Mouse (Mus musculus) erythroid progenitor cell, adult 5-6 weeks (primary cell): ENCODE measurements around the gene Matn4. TPM values are rescaled to one million over a fixed set of nuclear protein-coding genes. Genes with fewer than 3 reads are reported as not detected.

Experiments
- ATAC-seq: replicated peaks from 2 replicates; pipeline ENCODE4 v1.8.0; 2016; ENCODE audit warnings: moderate number of reproducible peaks, mild to moderate bottlenecking, moderate TSS enrichment, inconsistent platforms; ENCODE audit not compliant: poor library complexity, low FRiP score, severe bottlenecking
- total RNA-seq, 2 experiments: library from RNA; stranded (forward) in 1 of 2; stranded (reverse) in 1 of 2; fragments of 150-400 nt in 1 of 2; fragments of 186-747, 209-891 nt in 1 of 2; gene quantifications; 2 replicates each; pipeline versions ENCODE4 v1.2.3 to v1.2.4; 2015 to 2017; ENCODE audit warnings: low replicate concordance in 2 of 2

Matn4 gene
- total RNA-seq, 2 experiments from 2014 or later = not detected

DNA sequence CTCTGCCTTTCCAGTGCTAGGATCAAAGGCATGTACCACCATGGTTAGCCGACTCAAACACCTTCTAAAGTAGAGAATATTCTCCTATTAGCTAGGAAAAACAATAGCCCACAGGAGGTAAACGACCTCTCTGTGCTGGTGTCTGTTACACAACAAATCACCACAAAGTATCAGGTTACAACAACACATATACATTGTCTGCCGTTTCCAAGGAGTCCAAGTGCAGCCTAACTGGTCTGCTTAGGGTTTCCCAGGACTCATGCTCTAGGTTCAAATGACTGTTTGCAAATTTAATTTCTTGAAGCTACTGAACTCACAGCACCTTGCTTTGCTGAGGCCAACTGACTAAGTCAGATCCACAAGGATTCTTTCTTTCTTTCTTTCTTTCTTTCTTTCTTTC is 14.5 kb upstream of the Matn4 start:
- ATAC-seq = no peak

DNA sequence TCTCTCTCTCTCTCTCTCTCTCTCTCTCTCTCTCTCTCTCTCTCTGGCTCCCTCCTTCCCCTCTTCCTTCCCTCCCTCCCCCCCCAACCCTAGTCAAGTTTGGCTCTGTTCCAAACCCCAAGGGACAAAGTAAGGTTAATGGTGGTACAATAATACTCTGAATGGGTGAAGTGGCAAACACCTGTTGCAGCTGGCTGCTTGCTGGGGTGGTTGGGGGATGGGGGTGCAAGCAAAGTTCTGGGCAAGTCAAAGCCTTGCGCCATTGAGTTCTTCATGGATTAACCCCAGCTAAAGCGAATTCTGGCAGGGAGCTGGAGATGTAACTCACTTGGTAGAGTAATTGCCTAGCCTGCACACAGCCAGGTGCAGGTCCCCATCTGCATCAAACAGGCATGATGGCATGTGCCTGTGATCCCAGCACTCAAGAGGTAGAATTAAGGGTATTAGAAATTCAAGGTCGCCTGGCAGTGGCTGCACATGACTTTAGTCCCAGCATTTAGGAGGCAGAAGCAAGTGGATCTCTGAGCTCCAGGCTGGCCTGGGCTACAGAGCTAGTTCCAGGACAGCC is 13.4 kb upstream of the Matn4 start:
- ATAC-seq = no peak

DNA sequence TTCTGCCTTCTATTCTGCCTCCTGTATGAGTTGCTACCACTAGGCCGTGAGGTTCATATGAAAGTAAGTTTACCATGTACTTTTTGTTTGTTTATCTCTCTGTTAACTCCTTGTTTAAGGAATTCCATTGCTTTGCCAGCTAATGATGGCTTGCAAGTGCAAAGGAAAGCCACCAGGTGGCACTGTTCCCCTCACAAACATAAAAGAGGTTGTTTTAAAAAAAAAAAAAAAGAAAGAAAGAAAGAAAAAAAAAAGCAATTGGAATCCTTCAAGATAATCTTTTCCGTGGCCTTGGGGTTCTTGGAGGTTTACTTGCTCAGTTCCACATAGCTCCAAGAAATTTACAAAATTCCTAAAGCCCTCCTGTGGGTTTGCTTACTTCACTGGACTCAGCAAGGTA is 12.2 kb upstream of the Matn4 start:
- no peak for ATAC-seq

DNA sequence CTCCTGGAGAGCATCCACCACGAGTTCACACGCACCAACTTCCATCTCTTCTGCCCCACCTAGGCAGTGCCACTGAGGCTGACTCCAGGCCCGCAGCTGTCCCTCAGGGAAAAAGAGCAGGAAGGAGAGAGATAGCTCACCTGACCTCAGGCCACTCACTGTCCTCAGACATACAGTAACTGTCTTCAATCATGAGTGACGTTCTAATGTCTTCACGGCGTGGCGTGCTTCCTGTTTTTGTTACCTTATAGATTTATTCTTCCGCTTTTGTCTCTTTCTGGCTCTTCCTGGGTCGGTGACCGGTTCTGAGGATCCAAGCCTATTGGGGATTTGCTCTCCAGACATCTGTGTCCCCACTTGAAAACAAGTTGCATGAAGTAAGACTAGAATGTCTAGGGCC is 9.6 kb upstream of the Matn4 start:
- ATAC-seq = no peak

DNA sequence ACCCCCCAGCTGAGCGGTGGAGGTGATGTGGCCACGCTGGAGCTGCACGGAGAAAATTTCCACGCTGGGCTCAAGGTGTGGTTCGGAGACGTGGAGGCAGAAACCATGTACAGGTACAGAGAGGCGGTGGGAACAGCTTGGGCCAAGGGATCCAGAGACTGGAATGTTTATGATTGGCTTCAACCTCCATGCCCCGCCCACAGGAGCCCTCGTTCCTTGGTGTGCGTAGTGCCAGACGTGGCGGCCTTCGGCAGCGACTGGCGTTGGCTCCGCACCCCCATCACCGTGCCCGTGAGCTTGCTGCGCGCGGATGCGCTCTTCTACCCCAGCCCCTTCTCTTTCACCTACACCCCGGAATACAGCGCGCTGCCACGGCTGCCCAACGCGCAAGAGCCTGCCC is 9.2 kb upstream of the Matn4 start:
- no peak for ATAC-seq

DNA sequence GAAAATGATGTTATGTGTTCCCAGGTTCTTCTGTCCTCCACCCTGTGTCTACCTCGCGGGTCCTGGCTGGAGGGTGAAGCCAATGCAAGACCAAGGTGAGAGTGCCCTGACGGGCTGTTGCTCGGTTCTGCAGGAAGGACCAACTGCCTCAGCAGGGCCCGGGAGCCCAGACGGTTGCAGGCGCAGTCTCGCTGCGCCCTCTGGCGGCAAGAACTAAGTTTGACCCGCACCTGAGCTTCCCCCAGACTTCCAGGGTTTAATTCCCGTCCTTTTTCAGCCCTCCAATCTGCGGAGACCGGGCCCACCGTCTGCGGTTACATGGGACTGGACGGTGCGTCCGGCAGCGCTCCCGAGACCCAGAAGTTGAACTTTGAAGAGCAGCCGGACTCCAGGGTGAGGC is 2.7 kb upstream of the Matn4 start:
- 0 out of 2 replicates have a peak, but pooled peaks have one; percentile 53 for ATAC-seq

- no peak for ATAC-seq
Measured at GRCm38 (mm10) chr2:164405519-164405918, 559 bp upstream of the Matn4 start.

DNA sequence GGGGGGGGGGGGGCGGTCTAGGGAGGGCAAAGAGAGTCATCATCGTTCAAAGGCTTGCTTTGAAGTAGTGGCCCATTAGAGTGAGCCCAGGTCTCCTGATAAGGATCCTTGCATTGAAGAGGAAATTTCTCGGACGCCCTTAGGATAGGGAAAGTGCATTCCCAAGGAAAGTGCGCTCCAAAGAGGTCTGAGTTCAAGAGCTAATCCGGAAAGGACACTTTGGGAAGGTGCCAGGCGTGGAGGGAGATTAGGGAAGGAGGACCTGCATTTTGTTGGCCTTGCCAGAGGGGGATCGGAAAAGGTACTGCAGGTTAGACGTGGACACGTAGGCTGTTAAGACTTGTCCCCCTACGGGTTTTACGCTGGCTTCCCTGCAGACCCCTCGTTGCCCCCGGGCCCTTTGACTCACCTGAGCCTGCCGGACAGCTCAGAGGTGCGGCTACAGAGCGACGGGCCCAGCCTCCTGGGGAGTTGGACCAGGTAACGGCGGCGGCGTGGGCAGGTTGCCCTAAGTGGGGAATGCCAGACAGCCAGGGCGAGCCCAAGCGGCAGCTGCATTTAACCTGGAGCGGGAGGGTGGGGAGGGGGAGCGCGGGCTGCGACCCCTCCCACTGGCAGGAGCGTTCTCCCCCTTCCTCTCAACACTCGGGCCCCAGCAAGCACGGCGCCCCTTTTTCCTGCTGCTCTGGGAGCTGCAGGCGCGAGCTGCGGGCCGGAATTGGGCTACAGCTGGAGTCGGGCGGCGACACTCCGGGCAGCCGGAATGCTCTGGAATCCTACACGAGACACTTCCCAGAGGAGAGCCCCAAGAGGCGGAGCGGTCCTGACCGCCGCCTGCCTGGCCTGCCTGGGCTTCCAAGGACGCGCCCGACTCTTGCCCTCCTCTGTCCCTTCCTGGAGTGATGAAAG is 624 bp downstream of the Matn4 start:
- no peak for ATAC-seq

- ATAC-seq = no peak
Measured at GRCm38 (mm10) chr2:164403396-164404081, 1.4 kb downstream of the Matn4 start.

- ATAC-seq = 0 out of 2 replicates have a peak, but pooled peaks have one; percentile 51
Measured at GRCm38 (mm10) chr2:164402906-164403305, 2.1 kb downstream of the Matn4 start, which contains the start of gene Rbpjl. Gene Rbpjl (plus strand): TSS chr2:164403141.

- ATAC-seq = no peak
Measured at GRCm38 (mm10) chr2:164396911-164397310, 8.0 kb downstream of the Matn4 start.

DNA sequence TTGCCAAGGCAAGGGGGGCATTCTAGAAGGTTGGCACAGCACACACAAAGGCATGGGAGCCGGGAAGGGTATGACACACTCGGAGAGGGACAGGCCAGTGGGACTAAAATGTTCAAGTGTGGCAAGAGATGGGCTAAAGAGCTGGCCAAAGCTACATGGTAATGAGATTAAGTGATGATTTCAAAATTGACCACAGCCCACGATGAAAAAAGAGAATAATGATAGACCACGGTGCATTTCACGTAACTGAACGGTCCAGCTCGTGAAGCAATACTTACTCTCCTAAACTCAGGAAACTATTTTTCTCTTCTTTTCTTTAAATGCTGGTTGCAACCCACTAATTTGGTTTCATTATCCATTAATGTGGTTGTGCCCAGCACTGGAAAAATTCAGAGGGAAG is 8.9 kb downstream of the Matn4 start:
- ATAC-seq = no peak

DNA sequence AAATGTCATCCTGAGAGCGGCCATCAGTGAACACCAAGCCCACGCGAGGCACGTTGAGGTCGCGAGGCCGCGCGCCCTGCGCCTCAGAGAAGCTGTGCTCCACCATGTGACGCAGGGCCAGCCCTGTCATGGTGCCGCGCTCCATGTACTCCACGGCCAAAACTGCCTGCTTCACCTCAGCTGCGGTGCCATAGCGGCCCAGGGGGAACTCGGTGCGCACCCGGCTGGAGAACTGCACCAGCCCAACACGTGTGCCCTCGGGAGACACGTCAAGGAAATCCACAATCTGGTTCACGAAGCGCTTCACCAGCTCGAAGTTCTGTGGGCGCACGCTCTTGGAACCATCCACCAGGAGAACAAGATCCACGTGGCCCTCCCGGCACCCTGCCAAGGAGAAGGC is 11.8 kb downstream of the Matn4 start:
- 0 out of 2 replicates have a peak, but pooled peaks have one; percentile 25 for ATAC-seq

GRCm38 (mm10) chr2:164389499-164389898 is 15.5 kb downstream of the Matn4 start:
- ATAC-seq = peak; percentile 54; the same call in 1 of the 2 replicates

- ATAC-seq = no peak
Measured at GRCm38 (mm10) chr2:164389020-164389419, 15.9 kb downstream of the Matn4 start, which contains the start of gene Slpi. Gene Slpi (minus strand): TSS chr2:164389095.

DNA sequence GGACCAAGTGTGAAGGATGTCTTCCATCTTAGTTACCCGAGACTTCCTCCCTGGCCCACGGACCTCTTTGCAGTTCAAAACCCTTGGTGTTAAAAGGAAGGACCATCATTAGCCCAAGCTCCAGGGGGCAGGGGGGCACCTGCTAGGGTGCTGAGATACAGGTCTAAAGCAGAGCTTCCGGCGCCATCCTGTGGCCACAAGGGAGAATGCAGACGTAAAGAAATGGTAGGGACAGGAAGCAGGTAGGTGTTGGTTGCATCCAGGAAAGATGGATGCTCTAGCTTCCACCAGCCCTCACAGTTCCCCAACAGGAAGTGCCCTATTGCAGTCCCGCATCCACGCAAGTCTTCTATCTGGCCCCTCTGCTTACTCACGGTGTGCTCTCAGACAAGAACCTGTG is 18.0 kb downstream of the Matn4 start:
- no peak for ATAC-seq

DNA sequence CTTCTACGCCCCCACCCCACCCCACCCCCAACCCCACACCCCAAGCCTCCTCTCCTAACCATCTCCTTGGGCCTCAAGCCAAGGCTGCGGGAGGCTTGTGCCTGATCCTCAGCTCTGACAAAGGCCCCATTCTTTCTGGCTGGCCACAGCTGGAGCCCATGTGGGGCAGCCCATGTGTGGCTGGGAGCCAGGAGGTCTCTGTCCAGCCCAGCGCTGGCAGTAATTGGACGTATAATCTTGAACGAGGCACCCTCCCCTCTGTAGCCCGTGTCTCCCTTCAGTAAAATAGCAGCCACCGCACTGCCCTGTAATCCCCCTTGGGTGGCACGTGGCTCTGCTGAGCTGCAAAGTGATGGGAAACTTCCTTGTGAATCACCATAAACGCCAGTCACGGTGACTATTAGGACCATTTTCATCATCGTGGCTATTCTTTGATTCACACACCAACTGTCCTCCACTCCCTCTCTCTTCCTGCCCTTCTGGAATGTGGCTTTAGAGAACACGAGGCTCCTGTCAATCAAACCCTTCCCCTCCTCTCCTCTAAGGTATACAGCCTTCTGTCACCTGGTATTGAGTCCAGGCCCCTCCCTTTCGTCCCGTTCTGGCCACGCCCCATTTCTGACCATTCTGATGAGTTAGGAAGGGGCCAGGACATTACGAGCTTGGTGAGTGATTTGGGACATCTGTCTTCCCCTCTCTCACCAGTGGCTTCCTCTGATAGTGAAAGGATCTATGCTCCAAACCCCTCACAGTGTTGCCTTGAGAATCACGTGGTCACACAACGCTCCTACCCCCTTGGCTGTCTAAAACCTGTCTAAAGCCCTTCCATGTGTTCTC is 18.8 kb downstream of the Matn4 start:
- no peak for ATAC-seq

DNA sequence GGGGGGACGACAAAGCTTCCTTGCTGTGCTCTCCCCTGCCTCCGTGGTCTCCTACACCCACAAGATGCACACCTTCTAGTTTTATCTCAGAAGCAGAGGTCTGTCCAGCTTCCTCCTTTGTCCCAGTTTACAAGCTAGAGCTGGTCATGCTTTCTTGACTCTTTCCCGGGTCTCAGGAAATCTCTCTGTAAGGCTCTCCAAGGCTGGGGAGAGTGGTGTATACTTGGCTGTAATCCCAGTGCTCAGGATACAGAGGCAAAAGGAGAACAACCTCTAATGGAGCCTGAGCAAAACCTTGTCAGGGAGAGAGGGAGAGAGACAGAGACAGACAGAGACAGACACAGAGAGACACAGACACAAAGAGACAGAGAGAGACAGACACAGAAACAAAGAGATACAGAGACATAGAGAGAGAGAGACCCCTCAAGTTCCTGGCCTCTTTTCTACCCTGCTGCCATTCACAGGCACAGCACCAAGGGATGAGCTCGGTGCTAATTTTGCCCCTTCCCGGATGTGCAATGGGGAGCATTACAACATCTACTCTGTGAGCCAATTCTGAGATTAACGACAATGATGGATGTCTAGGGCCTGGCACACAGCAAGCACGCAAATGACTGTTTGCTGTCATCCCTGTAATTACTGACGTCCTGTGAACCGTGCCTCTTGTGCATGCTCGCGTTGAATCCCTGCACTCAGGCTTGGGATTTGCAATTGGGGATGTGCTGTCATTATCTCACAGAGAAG is 21.1 kb downstream of the Matn4 start:
- ATAC-seq = no peak

DNA sequence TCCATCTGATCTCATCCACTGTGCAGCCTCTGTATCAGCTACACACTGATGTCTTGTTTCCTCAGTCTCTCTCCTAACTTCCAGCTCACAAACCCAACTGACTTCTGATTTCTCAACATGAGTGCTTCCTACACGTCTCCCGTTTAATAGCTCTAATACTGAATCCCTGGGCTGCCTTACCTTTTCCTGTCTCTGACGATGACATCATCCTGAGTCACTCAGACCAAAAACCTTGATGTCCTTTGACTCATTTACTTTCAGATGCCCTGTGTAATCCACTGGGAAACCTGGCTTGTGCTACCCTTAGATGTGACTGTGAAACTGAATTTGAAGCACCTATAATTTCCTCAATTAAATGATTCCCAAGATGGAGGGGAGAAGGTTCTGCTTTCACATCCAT is 22.0 kb downstream of the Matn4 start:
- ATAC-seq = no peak
